Mouse (Mus musculus): Measurements from ENCODE around the gene Mrgprb2. TPM values are rescaled to one million over a fixed set of nuclear protein-coding genes. Genes with fewer than 3 reads are reported as not detected.

Gene Mrgprb2
- not detected in 2 replicates for polyA plus RNA-seq (2016; fragmentation: Nextera tagmentation; extraction: Ambion mirVana)

DNA sequence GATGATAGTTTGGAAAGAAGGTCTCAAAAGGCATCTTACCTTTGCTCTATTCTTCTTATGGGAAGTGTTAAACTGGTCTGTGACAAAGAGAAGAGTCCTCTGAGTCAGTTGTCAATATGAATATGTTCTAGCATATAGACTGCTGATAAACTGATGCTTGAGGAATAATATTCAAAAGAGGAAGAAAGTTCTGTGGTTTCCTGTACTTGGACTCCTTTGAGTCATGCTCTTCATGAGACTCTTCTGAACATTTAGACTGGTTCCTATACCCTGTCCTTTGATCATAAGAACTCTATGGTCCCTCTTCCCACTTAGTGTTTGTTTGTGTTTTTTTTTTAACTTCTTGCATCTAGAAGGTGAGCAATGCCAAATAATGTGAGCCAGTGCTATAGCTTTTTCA lies at the start of gene Mrgprb2:
Mrgprb2 (minus strand) TSS at position 101 of the 400 bp plus-strand sequence.
- 0 out of 2 replicates have a peak, but pooled peaks cover 9% of the 10 kb centered on the region for H3K9me3 ChIP-seq
- no peak within 1 kb of the TSS for H3K4me2 ChIP-seq (replicated peaks)
- no peak within 1 kb of the TSS for H3K9ac ChIP-seq (replicated peaks)
- H3K36me3 ChIP-seq: no peaks in the 10 kb centered on the region
- H3K27me3 ChIP-seq: no peaks in the 10 kb centered on the region
- no peak within 1 kb of the TSS for H3K4me3 ChIP-seq
- ATAC-seq (ENCODE audit: low FRiP score, low read depth): no peak
- no peaks in the 10 kb centered on the region for H3K4me1 ChIP-seq
- no peak within 1 kb of the TSS for H3K27ac ChIP-seq (replicated peaks)

Other genes with a start within 250 kb of the Mrgprb2 start
- not detected in 2 replicates for gene Mrgprb8, start 169.6 kb downstream of the Mrgprb2 start, polyA plus RNA-seq (2016; fragmentation: Nextera tagmentation; extraction: Ambion mirVana)
- not detected in 2 replicates for gene Mrgprb1, start 101.7 kb downstream of the Mrgprb2 start, polyA plus RNA-seq (2016; fragmentation: Nextera tagmentation; extraction: Ambion mirVana)
- gene Mrgprx2, start 58.8 kb downstream of the Mrgprb2 start, polyA plus RNA-seq (2016; fragmentation: Nextera tagmentation; extraction: Ambion mirVana): not detected in 2 replicates
- not detected in 2 replicates for gene Mrgprb3, start 85.7 kb upstream of the Mrgprb2 start, polyA plus RNA-seq (2016; fragmentation: Nextera tagmentation; extraction: Ambion mirVana)
- 31.6 and 35.7 TPM in 2 replicates for gene Zdhhc13, start 230.9 kb upstream of the Mrgprb2 start, polyA plus RNA-seq (2016; fragmentation: Nextera tagmentation; extraction: Ambion mirVana)